Mouse (Mus musculus) c-Kit-positive CD71-positive TER-119-negative erythroid progenitor cells, embryonic 14.5 days (primary cell): ENCODE data around the gene Gm17660.

Source experiments
- DNase-seq: peaks from one replicate; pipeline ENCODE4 v3.0.0-alpha.2; 2013; ENCODE audit warnings: low read depth

The Gm17660 gene

DNA sequence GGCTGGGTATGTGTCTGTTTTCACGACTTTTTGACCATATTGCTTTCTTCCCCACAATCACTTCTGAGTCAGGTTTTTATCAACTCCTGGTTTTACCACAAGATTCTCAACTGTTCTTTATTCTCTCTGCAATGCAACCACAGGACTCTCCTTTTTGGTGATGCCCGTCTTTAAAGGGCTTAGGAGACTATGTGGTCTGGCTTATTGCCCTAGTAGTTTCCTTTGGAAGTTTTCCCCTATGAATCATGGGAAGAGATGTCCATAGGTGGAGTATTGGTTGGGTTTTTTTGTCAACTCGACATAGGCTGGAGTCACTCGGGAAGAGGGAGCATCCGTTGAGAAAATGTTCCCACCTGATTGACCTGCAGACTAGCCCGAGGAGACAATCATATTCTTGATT lies 3.3 kb upstream of the Gm17660 start:
- no peak for DNase-seq

DNA sequence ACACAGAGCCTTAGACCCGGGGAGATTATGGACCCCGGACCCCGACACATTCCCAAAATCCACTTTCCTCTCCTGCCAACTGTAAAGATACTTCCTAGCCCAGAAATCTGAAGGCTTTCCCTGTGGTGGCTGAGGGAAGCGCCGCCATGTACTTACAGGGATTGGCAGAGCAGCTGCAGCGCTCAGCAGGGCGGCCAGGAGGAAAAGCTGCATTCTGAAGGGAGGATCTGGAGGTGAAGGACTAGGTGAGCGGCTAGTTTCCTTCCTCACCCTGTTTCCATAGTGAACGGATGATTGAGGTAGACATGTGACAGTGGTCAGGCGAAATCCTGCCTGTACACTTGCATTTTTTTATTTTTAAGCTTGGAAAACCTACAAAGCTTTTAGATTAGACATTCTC lies 1.0 kb downstream of the Gm17660 start:
- DNase-seq = no peak

DNA sequence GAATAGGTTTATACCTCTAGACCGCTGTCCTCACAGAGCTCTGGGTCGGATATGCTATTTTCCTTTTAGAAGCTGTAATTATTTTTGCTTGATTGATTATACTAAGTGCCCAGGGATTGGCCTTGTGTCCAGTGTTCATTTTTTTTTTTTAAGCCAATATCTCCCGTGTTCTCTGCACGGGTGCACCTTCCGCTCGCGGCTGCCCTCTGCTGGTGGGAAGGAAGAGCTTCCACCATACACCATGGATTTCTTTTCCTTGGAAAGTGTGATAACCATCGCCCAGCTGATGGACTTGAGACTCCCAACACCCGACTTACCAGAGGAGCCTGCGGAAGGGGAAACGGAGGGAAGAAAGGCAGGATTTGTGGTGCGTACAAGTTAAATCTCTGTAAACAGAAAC lies 3.0 kb downstream of the Gm17660 start:
- DNase-seq = no peak

DNA sequence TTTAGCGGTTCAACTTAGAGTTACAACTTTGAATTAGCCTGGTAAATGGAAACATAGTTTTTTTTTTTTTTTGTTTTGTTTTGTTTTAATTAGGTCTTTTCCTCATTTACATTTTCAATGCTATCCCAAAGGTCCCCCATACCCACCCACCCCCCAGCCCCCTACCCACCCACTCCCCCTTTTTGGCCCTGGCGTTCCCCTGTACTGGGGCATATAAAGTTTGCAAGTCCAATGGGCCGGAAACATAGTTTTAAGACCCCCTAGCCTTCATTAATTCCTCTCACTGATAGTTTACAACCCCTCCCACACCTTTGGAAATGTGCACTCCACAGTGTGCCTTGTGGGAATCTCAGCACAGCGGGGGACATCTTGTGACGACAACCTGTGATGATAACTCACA lies 3.8 kb downstream of the Gm17660 start:
- DNase-seq = no peak

DNA sequence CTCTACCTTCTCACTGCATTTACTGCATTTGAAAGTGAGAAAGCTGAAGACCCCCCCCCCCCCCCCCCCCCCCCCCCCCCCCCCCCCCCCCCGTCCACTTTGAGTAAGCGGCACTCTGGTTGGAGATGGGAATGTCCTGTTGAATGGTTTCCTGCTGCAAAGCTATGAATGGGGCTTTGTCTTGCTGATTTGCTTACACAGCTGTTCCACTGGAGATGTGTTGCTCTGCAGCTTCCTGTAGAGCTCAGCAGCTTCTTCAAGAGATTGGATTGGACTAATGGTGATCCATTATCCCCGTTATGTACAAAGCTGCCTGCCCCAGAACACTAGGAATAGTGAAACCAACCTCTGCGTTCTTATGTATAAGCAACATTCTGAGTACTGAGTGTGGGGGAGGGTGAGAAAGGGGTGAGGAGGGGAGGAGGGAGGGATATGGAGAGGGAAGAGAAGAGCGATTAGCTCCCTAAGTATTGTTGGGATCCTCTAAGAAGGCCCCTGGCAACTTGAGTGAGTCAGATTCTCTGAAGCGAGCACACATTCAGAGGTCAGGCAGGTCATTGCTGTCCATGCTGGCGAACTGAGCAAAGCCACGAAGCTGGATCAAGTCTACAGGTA lies 5.0 kb downstream of the Gm17660 start:
- no peak for DNase-seq

DNA sequence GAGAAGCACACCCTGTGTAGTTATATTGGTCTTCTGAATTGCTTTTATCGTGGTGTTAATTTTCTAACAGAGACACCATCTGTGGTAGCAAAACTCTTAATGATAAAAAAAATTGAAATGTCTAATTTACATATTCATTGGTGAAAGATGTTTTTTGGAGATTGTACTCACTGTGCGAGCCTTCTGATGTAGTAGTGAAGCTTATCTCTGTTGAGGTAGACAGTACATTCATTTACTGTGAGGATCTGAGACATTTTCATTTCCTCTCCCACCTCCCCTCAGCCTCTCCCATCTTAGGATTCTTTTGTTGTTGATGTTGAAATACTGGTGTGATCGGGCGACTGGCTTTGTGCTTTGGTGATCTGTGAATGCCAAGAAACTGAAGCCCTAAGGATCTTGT lies 6.4 kb downstream of the Gm17660 start:
- no peak for DNase-seq

DNA sequence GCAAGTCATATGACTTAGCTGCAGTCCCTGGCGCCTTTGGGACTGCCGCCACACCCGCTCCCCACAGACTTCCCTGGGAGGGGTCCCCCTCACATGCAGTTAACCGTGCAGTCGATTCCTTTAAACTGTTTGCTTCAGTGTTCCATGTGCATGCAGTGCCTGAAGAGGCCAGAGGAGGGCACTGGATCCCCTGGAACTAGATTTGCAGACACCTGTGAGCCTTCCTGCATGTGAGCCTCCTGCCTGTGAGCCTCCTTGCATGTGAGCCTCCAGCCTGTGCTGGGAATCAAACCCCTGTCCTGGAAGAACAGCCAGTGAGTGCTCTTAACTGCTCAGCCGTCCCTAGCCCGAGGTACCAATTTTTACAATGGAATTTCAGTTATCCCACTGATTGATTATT lies 8.7 kb downstream of the Gm17660 start:
- DNase-seq = no peak

DNA sequence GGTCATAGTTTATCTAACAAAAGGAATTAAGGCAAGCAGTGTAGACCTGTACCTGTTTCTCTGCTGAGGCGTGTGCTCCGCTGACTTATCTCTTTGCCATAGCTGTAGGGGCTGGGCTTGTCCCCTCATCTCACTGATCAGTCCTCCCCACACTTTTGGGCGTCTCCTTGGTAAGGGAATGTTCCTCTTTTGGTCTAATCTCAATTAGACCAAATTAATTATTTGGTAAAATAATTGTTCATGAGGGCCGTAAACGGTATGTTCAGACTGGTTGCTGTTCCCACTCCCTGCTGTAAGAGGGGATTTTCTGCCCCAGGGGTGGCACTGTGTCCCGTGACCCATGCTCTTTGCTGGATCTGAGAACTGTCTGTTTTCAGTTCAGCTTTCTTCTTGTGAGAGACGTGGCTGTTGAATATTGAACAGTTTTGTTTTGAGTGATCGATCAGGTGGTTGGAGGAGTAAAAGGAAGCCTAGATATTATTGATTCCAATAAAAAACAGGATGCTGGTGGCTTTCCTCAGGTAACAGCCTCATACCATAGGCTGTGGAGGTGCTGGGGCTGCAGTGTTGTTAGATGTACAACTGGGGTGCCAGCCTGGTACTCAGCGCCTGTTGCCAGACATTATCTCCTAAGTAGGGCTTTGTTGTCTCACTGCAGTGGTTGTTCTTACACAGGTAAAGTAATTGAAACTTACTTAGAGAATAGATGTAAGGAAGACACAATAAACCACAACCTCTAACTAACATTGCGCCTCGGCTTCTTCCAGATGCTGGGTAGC lies 14.4 kb downstream of the Gm17660 start:
- no peak for DNase-seq

DNA sequence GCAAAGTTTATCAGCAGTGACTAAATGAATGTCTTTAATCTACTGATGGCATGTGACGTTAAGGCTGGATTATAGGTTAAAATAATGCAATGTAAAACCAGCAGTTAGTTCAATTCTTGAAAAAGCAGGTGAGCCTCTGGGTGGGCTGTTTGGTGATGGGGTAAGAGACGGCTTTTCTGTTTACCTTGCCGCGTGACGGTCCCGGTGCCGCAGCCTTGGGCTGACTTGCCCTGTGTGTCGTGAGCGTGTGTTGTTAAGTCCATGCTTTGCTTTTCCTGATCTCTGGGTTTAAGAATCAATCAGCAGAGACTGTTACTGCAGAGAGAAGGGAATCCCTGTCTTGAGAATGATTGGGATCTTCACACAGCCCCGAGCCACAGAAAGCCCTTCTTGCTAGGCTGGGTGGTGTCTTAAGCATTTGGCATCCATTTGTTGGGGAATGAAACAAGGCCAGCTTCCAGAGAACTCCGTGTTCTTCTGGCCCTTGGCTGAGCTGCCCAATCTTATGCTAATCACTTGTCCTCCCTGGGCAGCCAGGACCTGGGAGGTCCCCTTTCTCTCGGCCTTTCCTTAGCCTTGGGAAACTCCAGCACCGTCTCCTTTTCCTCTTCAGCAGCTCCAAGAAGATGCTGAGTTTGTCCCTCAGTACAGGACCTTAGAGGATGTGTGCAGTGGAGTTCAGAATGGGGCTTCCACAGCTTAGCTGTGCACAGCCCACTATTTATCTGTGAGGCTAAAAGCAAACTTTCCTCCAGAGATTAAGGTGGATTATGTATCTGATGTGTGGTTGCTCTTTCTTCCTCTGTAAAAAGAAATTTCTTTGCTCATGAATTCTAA lies 15.3 kb downstream of the Gm17660 start:
- DNase-seq = no peak

DNA sequence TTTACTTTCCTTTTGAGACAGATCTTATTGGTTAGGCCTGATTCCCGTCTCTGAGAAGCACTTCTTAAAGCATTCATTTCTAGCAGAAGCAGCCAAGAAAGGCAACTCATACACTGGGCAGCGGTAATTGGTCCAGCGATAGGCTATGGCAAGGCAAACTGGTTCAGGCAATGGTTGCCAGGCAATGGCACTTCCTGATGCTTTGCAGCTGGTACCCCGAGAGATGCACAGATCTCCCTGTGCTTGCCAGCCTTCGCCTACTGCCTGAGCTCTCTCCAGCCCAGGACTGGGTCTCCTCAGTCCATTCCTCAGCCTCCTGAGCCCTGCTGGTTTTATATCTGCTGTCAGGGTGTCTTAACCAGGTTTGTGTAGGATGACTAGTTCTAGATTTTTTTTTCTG lies 17.0 kb downstream of the Gm17660 start:
- no peak for DNase-seq

DNA sequence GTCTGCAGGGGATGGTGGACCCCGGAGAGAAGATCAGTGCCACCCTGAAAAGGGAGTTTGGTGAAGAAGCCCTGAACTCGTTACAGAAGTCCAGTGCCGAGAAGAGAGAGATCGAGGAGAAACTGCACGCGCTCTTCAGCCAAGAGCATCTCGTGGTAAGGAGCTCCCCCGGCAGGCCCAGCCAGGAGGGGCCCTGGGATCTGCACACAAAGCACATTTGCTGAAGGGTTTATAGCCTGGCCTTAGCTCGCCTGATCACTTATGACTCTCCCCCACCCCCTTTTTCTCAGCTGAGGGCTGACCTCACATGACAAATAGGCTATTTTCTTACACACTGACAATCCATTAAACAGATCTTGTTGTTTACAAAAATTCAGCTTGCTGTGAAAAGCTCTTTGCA lies 17.8 kb downstream of the Gm17660 start:
- no peak for DNase-seq

DNA sequence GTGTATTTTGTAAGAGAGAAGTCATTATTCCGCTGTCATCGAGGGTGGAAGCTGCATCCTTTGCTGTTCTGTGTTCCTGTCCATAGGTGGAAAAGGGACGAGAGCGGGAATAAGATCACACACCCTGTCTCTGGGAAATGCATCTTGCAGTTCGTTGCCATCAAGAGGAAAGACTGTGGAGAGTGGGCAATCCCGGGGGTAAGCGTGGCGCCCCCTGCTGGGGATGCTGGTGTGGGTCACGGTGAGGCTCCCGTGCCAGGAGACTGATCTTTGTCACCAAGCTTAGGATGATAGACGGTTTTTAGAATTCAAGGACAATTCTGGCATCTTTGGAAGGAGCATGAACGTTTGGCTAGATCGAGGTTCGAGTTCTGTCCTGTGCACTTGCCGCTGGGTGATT lies 19.4 kb downstream of the Gm17660 start:
- DNase-seq = no peak

DNA sequence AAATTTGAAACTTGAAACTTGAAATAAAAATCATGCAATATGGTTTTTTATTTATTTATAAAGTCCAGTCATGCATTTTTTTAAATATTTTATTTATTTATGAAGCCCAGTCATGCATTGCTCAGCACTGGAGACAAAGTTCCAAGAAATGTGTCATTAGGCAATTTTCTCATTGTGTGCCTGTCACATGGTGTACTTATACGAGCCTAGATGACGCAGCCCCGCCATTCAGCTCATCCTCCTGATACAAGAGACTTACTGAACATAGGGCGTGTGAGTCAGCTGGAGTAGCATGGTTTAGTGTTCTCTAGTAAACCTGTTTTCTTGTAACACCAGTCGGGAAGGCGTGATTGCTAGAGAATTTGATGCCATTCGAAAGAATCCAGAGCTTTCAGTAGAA lies 21.1 kb downstream of the Gm17660 start:
- DNase-seq = no peak

DNA sequence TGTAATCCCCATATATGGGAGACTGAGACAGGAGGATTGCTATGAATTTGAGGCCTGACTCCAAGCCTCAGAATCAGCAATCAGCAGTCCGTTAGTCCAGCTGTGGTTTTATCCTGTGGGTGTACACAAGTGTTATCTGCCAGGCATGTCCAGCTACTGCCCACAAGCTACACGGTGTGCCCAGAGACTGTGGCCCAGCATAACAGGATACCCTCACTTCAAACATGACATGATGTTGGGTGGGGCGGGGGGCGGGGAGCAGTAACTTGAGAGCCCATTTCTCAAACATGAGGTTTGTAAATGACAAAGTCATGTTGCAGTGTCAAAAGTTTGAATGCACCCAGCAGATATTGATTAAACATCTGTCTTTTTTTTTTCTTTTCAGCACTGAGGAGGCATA lies 21.6 kb downstream of the Gm17660 start:
- DNase-seq = no peak

DNA sequence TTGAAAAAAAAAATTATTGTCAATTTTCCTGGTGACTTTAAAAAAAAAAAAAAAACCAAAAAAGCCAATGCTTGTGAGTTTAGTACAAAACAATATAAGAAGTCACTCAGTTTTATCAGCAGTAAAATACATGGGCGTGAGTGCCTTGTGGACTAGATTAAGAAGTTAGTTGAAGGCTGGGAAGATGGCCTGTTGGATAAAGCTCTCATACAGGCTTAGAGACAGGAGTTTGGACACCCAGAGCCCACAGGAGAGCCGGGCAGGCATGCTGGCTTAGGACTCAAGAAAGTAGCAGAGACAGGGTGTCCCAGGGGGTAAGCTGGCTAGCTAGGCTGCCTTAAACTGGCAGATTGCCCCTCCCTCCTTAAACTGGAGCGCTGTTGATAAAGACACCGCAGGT lies 22.5 kb downstream of the Gm17660 start:
- DNase-seq = peak; percentile 70

DNA sequence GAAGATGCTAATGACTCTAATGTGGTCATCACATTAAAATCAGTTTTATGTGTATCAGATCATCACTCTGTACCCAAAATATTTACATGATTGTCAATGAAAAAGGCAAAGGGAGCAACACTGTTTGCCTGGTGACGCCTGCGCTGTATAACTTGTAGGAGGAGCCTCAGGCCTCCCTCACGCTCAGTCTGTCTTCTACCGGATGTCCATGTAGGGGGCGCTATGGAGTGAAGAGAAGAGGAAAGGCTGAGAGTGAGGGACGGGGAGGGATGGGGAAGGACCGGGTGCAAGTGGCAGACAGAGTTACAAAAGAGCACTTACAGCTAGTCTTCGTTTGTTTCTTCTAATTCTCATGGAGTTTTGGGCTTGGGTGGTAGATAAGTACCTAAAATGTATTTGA lies 24.5 kb downstream of the Gm17660 start:
- no peak for DNase-seq

DNA sequence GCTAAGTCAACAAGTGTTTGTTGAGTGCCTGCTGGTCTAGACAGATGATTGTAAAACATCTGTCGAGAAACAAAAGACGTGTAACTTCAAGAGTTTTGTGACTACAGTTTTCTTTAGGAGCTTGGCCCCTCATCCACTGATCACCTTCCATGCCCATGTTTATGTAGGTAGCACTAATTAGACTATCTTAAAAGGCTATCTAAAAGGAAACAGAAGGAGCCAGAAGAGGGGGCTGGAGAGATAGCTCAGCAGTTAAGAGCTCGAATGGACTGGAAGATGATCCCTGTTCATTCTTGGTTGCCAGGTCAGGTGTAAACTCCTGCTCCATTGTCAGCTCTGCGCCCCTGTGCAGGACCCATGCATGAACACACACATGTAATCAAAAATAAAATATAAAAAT lies 29.3 kb downstream of the Gm17660 start:
- DNase-seq = no peak

DNA sequence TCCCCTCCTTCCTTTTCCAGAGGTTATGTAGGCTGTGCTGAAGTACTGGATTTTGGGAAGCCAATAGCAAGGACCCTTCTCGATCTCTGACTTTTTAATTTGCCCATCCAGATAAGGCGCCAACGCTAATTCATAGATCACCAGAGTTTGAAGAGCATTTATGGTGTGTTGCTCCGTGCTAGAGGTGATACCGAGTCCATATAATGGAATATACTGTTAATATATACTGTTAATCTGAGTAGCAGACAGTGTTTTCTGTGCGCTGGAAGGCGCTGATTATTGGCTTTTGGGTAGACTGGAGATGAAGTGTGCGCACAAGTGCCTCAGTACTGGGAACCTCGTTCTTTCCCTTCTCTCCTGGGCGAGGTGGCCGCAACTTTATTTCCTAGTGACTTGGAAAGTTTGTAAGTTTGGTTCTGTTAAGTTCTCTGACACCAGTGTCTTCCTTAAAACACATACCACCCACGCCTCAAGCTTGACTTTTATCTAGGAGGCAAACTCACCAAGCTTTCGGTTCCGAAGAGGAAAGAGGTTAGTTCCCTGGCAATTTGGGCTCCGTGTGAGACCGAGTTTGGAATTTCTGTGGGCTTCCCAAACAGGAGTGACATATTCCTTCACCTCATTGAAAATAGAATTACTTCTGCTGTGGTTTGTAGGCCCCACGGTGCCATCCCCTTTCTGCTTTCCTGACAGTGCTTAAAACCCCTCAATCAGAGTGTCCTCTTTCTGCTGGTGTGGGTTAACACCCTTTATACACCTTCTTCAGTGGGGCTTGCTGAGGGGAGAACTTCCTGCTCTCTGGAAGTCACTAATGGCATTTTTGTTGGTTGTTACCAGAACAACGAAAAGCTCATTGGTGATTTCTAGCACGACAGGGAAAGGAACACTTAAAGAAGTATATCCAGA lies 30.0 kb downstream of the Gm17660 start:
- DNase-seq = no peak

DNA sequence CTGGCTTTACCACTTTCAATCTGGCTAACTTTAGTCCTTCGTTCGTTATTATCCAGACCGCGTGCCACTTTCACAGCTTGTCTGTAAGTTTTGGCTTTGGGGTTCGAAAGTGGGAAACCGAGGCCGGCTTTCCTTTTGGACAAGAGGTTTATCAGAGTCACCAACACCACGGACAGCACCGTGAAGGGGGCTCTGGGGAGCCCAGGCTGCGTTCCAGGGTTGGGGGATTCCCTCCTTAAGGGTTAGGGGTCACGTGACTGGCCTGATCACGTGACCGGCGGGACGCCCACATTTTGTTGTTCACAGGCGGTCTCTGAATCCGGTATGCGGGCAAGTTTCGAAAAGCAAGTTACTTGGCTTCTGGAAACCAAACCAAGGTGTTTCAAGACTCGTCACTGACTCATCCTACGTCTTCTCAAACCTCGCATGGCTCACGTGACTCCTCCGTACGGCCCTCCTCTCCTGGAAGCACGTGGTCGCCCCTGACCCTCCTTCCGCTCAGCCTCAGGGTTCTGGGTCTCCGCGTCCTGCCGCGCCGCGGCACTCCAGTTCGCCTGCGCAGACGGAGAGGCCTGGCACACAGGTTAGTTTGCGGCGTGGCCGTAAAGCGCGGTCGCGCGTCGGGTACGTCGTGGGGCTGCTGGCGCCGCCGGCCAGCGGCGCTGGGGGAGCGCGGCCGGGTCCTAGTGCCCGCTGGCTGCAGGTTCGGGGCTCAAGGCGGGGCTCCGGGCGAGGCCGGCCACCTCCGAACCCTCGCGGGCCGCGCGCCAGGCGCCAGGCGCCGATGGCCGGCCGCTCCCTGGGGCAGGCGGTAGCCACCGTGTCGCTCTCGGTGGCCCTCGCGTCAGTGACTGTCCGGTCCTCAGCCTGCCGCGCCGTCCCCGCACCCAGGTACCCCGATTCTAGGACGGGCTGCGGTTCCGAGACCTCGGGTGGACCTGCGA lies 30.9 kb downstream of the Gm17660 start, which contains the start of gene Nudt9:
Gene Nudt9, plus strand, starts transcription at position 51 of the 944 bp plus-strand sequence.
- DNase-seq = peak; percentile 91

DNA sequence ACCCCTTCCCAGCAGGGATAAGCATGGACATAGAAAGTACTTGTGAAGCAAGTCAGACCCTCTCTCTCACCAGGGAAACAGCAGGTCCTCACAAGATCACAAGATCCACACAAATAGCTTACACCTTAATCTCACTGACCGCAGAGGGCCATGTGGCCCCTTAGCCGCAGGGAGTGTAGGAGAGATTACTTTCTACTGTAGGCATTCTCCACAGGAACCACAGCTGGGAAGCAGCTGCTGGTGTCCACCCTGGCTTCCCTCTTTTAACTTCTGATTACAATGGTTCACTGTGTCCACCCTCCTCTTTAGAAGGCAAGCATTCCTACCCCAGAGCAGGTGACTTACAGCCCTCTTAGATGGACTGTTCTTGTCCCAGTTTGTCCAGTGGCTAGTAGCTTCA lies 33.7 kb downstream of the Gm17660 start:
- no peak for DNase-seq

DNA sequence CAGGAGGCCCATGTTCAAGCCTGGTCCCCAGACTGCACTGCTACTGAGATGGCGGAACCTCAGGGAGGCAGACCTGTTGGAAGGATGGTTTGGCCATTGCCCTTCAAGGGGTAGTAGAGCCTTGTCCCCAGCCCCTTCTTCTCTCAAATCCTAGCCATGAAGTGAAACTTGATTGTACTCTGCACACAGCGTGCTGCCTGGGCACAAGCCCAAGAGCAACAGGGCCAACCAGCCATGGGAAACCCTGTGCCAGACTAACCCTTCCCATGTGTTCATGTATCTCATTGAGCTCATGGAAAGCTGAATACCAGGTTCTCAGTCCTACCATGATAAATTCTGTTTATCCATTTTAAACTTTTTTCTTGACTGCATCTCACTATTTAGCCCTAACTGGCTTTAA lies 34.5 kb downstream of the Gm17660 start:
- DNase-seq = no peak
